Mouse (Mus musculus) v-Abl transformed pro-B cells (cell line): Measurements from ENCODE around the gene Cblc.

Experiments
- in situ Hi-C, 2 experiments: fragments of 400-800 bp; cut with MboI; formaldehyde crosslinking; loops; one replicate each; pipeline ENCODE4 v1.15.1; 2025; ENCODE audit not compliant: unreplicated experiment in 2 of 2

The Cblc gene

DNA sequence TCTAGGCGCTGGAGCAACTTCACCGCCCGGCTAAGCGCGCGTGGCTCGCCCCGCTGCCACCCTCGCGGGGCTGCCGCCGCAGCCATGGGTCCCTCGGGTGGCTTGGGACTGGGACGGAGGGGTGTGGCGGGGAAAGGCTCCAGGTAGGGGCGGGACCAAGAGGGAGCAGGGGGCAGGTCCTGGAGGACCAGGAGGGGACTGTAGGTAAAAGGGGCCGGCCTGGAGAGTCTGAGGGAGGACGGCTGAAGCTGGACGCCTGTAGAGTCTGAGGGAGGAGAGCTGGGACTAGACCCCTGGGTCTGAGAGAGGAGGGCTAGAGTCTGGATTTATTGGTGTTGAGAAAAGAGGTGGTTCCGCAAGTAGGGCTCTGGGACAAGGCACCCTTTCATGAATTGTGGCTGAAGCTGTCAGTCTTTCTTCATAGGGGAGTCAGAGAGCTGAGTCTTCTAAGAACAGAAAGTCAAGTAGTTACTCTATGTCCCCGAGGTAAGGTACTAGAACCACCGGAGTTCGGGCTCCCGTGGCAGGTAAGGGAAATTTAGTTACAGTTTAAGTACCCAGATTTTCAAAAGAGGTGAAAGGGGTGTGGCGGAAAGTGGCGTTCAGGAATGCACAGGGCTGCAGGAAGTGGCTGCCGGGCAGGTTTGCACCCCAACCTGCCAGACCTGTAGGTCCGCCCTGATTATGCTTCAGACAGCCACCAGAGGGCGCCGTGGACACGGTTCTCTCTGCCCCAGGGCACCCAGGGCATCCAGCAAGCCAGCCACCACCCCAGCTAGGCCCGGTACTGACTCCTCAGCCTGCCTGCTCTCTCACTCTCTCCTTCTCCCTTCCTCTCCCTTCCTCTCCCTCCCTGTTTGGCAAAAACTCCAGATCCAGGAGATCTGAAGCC lies at the start of gene Cblc:
Gene Cblc (minus strand): TSS at position 113 of the 892 bp plus-strand sequence.
- in situ Hi-C loops: loop anchor here (10.0 kb wide), 5 partner anchors 132 to 392 kb away; partner anchors contain the start of genes Ceacam20 (in 1 of the 2), Ckm (in 1 of the 2), Clptm1 (in 1 of the 2) and Igsf23 (in 1 of the 2)

- in situ Hi-C loops: loop anchor here (5.0 kb wide), 1 partner anchor 42 kb away; no protein-coding TSS in a partner anchor
Measured at GRCm38 (mm10) chr7:19844521-19845171, 48.0 kb upstream of the Cblc start.

DNA sequence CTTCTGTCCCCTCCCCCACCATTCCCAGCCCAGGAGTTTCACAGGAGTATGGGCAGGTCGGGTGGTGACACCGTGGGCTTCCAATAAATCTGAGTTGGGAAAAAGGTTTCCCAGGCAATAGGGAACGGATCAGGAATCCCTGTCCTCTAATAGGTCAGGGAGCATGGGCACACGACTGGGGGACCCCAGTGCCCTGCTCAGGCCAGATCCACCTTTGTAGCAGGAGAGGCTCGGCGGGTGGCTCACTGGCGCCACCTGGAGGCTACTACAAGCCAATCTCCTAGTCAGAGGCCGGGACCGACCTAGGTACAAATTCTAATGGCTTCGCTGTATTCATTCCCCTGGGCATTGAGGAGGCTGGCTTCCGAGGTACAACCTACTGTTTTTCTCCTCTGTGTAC lies 47.0 kb upstream of the Cblc start:
- in situ Hi-C loops: loop anchor here (5.0 kb wide), 1 partner anchor 41 kb away; no protein-coding TSS in a partner anchor

DNA sequence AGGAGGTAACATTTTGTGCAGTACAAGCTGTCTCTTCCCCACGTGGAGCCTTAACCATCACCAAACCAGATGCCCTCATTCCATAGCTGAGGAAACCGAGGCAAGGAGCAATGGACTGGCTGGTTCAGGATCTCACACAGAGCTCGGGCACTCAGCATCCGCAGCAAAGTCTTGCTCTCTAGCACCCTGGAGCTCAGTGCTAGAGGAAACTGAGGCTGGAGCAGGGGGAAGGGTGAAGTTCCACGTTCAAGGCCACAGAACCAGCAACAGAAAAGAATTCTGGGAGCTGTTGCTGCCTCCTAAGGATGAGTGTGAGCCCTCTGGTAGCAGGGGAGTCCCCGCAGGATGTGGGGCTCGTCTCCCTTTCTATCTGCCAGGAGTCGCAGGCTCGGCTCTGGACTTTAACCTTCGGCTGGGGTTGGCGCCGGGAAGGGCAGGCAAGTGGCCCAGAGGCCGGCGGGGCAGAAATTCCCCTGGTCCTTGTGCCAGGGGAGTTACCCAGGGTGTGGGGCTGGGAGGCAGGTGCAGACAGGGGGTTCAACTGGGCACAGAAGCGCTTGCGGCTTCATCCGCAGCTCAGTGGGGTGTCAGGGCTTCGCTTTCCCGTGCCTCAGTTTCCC lies 46.4 kb upstream of the Cblc start:
- in situ Hi-C loops: loop anchor here (5.0 kb wide), 1 partner anchor 41 kb away; no protein-coding TSS in a partner anchor

DNA sequence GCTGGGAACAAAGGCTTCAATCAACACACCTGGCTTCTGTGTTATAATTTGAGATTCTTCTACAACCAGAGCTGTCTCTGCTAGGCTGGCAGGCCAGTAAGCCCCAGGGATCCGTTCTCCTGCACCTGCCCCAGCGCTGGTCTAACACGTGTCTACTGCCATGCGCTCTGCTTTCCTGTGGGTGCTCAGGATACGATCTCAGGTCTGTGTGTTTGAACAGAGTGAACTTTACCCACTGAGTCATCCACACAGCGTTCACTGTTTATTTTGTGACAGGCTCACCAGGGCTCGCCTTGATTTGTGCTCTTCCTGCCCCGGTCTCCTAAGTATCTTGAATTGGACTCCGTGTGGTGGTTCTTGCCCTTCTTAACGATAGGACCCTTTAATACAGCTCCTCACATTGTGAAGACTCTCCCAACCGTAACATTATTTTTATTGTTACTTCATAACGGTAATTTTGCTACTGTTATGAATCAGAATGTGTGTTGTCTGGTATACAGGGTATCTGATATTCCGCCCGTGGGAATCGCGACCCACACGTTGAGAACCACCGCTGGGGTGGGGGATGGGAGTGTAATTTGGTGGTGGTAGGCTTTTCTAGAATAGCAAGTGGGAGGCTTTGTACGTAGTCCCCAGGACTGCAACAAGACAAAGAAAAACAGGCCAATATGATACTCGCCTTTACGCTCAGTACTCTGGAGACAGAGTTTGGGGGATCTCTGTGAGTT lies 45.2 kb upstream of the Cblc start:
- in situ Hi-C loops: loop anchor here (5.0 kb wide), 1 partner anchor 40 kb away; no protein-coding TSS in a partner anchor

DNA sequence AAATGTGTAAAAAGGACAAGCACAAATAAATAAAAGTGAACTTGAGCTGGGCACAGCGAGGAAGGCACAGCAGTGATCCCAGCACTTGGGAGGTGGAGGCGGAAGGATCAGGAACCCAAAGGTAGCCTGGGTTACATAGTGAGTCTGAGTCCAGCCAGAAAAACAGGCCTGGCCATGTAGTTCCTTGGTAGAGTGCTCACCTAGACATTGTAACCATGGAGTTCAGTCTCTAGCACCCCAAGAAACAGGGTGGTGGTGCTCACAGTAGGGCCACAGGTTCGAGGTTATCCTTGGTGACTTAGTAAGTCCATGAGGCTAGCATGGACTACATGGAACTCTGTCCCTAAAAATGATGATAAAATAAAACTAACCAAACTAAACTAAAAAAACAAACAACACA lies 44.3 kb upstream of the Cblc start:
- in situ Hi-C loops: loop anchor here (5.0 kb wide), 1 partner anchor 39 kb away; no protein-coding TSS in a partner anchor

GRCm38 (mm10) chr7:19840371-19840770 lies 43.8 kb upstream of the Cblc start:
- in situ Hi-C loops: loop anchor here (5.0 kb wide), 1 partner anchor 38 kb away; no protein-coding TSS in a partner anchor

DNA sequence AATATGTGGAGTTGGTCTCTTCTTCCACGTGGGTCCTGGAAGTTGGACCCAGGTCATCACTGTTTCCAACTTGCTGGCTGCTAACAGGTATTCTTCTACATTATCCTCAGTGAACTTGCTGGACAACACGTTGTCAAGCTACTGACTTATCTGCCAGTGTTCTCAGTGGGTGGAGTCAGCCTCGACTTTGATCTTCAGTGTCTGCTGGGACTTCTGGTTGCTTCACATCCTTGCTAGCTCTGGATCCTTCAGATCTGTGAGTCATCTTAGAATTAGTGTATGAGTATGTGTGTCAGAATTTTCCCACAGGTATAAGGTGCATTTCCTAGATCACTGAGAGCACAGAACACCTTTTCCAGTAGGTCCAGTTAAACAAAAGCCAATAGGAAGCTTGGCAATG lies 40.2 kb upstream of the Cblc start:
- in situ Hi-C loops: no loop called here

GRCm38 (mm10) chr7:19834055-19834454 lies 37.4 kb upstream of the Cblc start:
- in situ Hi-C loops: no loop called here

- in situ Hi-C loops: no loop called here
Measured at GRCm38 (mm10) chr7:19831837-19832236, 35.2 kb upstream of the Cblc start.

DNA sequence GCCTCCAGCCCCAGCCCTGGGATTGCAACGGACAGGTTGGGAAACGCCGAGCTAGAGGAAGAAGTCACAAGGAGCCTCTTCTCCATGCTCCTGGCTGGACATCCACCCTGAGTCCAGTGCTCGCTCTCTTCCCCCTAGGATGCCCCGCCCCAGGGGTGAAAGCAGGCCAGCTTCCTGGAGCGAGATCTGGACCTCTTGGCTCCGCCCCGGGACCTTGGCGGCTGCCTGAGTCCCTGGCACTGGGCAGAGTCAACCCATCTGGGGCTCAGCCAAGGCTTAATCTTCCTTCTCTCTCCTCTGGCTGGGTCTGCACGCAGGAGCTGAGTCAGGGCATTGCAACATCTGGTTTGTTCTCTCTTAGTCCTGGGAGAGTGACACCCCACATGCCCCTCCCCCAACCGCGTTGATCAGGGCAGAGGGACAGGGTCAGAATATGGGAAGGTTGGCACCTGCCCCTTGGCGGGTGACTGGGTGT lies 34.1 kb upstream of the Cblc start:
- in situ Hi-C loops: no loop called here

DNA sequence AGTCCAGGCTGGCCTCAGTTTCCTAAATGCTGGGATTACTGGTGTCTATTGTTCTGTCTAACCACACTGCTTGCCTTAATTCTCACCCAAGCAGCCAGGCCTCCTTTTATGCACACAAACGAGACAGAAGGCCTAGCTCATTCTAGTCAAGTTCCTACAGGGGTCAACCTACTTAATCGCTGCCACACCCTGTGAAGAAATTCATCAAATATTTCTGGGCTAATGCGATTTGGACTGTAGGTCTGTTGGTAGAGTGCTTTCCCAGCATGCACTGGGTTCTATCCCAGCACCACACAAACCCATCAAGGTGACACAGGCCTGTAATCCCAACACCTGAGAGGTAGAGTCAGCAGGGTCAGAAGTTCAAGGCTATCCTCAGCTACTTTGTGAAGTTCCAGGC lies 33.1 kb upstream of the Cblc start:
- in situ Hi-C loops: no loop called here

DNA sequence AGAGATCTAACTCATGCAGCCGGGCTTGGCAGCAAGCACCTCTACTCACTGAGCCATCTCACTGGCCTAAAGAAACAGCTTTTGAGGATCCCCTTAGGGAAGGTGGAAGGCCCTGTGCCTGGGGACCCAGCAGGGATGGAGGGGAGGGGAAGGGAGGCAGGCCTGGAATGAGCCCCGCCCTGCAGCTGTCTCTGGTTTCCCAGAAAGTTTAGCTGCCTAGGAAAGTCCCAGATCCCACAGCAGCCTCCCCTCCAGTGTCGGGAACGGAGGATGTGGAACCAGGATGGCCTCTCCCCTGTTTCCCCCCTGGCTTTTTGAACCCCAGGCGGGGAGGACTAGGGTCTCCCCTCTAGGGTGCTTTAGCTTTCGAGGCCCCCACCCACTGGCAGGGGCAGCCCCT lies 30.1 kb upstream of the Cblc start:
- in situ Hi-C loops: no loop called here

DNA sequence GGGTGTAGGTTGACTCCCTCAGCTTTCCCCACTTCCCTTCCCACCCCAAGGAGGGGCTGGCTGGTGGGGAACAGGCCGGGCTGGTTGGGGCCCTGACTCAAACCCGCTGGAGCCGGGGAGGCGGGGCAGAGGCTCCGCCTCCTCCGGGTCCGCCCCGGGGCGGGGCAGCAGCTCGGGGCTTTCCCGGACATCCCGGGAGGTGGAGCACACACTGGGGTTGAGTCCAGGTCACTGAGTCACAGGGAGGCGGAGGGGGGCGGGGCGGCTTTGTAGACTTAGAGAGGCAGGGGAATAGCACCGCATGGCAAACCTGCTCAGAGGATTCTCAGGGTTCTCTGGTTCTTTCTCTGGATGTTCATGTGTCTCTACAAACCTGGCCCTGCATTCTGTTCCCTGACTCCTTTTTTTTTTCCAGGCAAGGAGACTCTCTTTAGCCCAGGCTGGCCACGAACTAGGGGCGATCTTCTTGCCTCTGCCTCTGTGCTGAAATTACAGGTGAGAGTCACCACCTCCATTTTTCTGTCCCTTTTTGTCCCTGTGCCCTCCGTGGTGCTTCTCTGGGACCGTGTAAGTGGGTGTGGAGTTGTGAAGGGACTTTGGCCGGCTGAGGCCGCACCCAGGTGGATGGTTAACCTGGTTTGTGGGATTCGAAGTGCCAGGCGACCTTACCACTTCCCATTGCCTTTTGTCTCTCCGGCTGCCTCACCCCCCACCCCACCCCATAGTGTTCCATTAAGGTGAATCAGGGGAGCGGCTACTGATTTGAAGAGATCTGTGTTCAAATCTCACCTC lies 27.8 kb upstream of the Cblc start:
- in situ Hi-C loops: no loop called here

DNA sequence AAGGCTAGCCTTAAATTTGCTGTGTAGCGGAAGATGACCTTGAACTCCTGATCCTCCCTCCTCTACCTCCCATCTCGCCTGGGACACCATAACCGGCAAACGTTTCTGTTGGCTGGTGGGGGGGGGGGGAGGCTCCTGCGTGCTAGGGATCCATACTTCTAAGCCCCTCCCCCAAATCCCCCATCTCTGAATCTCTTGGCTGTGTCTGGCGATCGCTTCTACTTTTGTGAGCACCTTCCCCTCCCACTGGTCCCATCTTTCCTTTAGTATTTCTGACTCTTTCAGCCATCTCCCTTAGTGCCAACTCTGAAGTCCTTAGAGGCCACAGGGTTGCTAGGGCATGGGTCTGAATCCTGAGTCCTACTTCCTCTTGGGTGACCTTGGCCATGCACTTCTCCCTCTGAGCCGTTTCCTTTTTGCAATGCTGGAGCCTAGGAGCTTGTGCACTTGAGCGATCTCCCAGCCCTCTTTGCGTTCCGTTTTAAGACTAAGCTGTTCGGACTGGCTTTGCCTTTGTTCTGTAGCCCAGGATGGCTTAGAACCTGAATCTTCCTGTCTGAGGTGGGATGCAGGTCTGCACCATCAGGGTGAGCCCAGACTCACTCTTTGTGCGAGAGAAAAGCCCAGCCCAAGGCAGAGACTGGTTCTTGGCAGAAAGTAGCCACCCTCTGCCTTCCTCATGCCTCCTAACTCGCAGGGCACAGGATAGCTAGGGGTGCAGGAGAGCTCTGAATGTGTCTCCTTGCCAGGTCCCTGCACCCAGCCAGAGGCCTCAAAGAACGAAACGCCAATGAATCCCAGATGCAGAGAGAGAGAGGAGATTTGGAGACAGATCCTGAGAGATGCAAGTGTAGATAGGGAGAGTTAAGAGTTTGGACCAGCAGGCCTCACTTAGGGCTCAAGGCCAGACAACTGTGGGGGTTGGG lies 26.9 kb upstream of the Cblc start:
- in situ Hi-C loops: no loop called here

GRCm38 (mm10) chr7:19822604-19823058 lies 26.0 kb upstream of the Cblc start, which contains the start of gene Bcl3:
Gene Bcl3 (minus strand): TSS chr7:19822770.
- in situ Hi-C loops: no loop called here

GRCm38 (mm10) chr7:19822193-19822592 lies 25.6 kb upstream of the Cblc start:
- in situ Hi-C loops: no loop called here

DNA sequence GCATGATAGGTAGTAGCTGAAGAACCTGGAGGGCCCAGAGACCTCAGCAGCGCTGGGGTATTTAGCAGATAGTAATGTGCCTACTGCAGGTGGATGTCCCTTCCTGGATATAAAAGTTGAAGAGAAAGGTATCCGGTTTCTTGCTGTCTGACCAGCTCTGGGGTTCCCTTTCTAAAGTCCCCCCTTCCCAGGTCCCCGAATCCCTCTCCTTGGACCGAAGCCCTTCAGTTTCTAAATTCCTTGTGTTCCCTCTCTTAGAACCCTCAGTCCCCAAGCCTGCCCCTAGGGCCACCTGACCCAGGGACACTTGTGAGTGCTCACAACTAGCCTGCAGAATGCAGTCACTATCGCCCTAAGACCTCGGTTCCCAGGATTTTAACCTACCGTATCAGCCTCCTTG lies 25.0 kb upstream of the Cblc start:
- in situ Hi-C loops: no loop called here
